Mouse (Mus musculus) liver, embryonic 11.5 days (tissue): ENCODE measurements at regions not wholly inside any gene's neighbourhood (a gene's known extent, or its start where the extent isn't known, plus 50 kb on each side); places are given as distances from the start of the nearest gene placed in this dataset.

Source experiments
- ATAC-seq: fragments of 200-750 bp; cut with Nextera tagmentation; replicated peaks from 2 replicates; pipeline ENCODE4 v1.8.0; 2017; ENCODE audit warnings: moderate number of reproducible peaks, mild to moderate bottlenecking, moderate TSS enrichment, moderate library complexity; ENCODE audit not compliant: low FRiP score
- DNase-seq: peaks from one replicate; pipeline ENCODE4 v3.0.0-alpha.2; 2017; ENCODE audit warnings: low spot score
- H3K27ac ChIP-seq: fragments of 300-500 bp; sonication (generic); 2 replicates; pipeline ENCODE4 v1.5.1; 2014; ENCODE audit warnings: mild to moderate bottlenecking, low read depth, low read length, control low read depth
- H3K27me3 ChIP-seq: fragments of 300-500 bp; sonication (generic); replicated peaks from 2 replicates; pipeline ENCODE4 v1.6.1; 2014; ENCODE audit warnings: low read length, mixed read lengths; ENCODE audit not compliant: control insufficient read depth, insufficient read depth
- H3K36me3 ChIP-seq: fragments of 300-500 bp; sonication (generic); 2 replicates; pipeline ENCODE4 v1.6.1; 2014; ENCODE audit warnings: mild to moderate bottlenecking, low read length, moderate library complexity, mixed read lengths; ENCODE audit not compliant: control insufficient read depth, insufficient read depth
- H3K4me1 ChIP-seq: fragments of 300-500 bp; sonication (generic); replicated peaks from 2 replicates; pipeline ENCODE4 v1.6.1; 2014; ENCODE audit warnings: low read length, mixed read lengths; ENCODE audit not compliant: control insufficient read depth, insufficient read depth
- H3K4me2 ChIP-seq: fragments of 300-500 bp; sonication (generic); 2 replicates; pipeline ENCODE4 v1.6.1; 2014; ENCODE audit warnings: mild to moderate bottlenecking, control low read depth, moderate library complexity
- H3K4me3 ChIP-seq: fragments of 300-500 bp; sonication (generic); 2 replicates; pipeline ENCODE4 v1.5.1; 2014; ENCODE audit warnings: low read depth, low read length, control low read depth
- H3K9ac ChIP-seq: fragments of 300-500 bp; sonication (generic); 2 replicates; pipeline ENCODE4 v1.6.1; 2014; ENCODE audit warnings: low read depth, low read length, control low read depth
- H3K9me3 ChIP-seq: fragments of 300-500 bp; sonication (generic); 2 replicates; pipeline ENCODE4 v1.6.1; 2016; ENCODE audit warnings: low read length, inconsistent platforms, mixed read lengths; ENCODE audit not compliant: control insufficient read depth

DNA sequence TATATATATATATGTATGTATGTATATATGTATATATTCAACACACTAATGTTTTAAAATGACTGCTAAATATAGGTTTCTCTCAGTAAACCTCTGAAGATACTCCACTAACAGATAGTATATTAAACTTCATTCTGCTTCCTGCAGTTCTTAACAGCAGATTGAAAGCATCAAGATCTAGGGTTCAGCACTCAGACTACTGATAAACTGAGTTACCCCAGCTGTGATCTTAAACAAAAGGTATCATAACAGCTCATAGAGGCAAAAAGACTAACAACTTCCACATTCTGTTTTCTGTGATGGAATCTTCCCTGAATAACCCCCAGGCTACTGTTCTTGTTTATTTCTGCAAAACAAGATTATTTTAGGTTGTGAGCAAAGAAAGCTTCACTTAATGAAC lies 564.8 kb downstream of the Arl4a start:
- no peak overlapping the region for H3K4me2 ChIP-seq
- no peaks in the 10 kb centered on the region for H3K27me3 ChIP-seq
- no peaks in the 10 kb centered on the region for H3K9me3 ChIP-seq
- ATAC-seq (no peak), DNase-seq (no peak)
- no peak overlapping the region for H3K9ac ChIP-seq
- H3K4me3 ChIP-seq: no peak overlapping the region
- H3K4me1 ChIP-seq: no peaks in the 10 kb centered on the region
- H3K27ac ChIP-seq: no peak overlapping the region
- H3K36me3 ChIP-seq: no peaks in the 10 kb centered on the region
